Mouse (Mus musculus) liver, embryonic 15.5 days (tissue): ENCODE results near the gene Grm3. TPM values are rescaled to one million over a fixed set of nuclear protein-coding genes. Genes with fewer than 3 reads are reported as not detected.

Source experiments
- ATAC-seq: fragments of 200-750 bp; cut with Nextera tagmentation; 2 replicates; pipeline ENCODE4 v1.8.0; 2017; ENCODE audit warnings: moderate number of reproducible peaks, mild to moderate bottlenecking, moderate library complexity; ENCODE audit not compliant: insufficient read depth
- H3K27ac ChIP-seq: fragments of 300-500 bp; sonication (generic); replicated peaks from 2 replicates; pipeline ENCODE4 v1.5.1; 2015; ENCODE audit warnings: mild to moderate bottlenecking, inconsistent platforms
- H3K27me3 ChIP-seq: fragments of 300-500 bp; sonication (generic); 2 replicates; pipeline ENCODE4 v1.6.1; 2015; ENCODE audit warnings: mild to moderate bottlenecking, inconsistent platforms
- H3K36me3 ChIP-seq: fragments of 300-500 bp; sonication (generic); replicated peaks from 2 replicates; pipeline ENCODE4 v1.6.1; 2015; ENCODE audit warnings: moderate library complexity, mild to moderate bottlenecking, inconsistent platforms
- H3K4me1 ChIP-seq: fragments of 300-500 bp; sonication (generic); replicated peaks from 2 replicates; pipeline ENCODE4 v1.6.1; 2015; ENCODE audit warnings: inconsistent platforms
- H3K4me2 ChIP-seq: fragments of 300-500 bp; sonication (generic); 2 replicates; pipeline ENCODE4 v1.6.1; 2015; ENCODE audit warnings: moderate library complexity, mild to moderate bottlenecking, inconsistent platforms
- H3K4me3 ChIP-seq: fragments of 300-500 bp; sonication (generic); replicated peaks from 2 replicates; pipeline ENCODE4 v1.5.1; 2015; ENCODE audit warnings: mild to moderate bottlenecking, inconsistent platforms
- H3K9ac ChIP-seq: fragments of 300-500 bp; sonication (generic); 2 replicates; pipeline ENCODE4 v1.6.1; 2015; ENCODE audit warnings: moderate library complexity, mild to moderate bottlenecking, inconsistent platforms
- H3K9me3 ChIP-seq: fragments of 300-500 bp; sonication (generic); replicated peaks from 2 replicates; pipeline ENCODE4 v1.6.1; 2016; ENCODE audit warnings: inconsistent platforms
- WGBS: fragments of 180-500 bp; shearing (Covaris S2); methylation state at CpG from one replicate; pipeline ENCODE4 v1.1.7; 2015; ENCODE audit warnings: mixed read lengths; ENCODE audit not compliant: insufficient replicate concordance; 5-methylcytosine and 5-hydroxymethylcytosine counted together
- polyA plus RNA-seq: library from polyadenylated mRNA; unstranded; fragments of >200 nt; fragmentation: Nextera tagmentation; extraction: Ambion mirVana; gene quantifications from 2 replicates; pipeline ENCODE4 v1.2.1, GENCODE M21; 2015

The Grm3 gene
- polyA plus RNA-seq, 1 experiment from 2014 or later: 0.06 TPM

DNA sequence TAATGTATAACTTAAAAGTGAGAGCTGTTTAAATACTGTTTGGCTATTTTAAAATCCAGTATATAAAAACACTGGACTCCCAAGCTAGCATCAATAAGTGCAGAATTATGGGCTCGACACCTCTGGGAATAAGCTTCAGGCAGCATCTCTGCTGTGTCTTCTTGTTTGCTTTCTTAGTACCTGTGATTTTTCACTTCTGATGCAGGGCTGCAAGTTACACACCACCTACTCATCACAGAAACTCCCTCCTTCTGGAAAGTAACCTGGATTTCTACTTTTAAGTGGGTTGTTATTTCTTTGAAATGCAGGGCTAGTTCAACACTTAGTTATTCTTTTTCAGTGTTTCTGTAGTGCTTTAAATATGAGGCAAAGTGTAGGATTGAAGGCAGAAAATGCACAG, 32.6 kb downstream of the Grm3 start:
- Histone ChIP-seq H3K27ac (no peak overlapping the region), H3K36me3 (no peaks in the 10 kb centered on the region), H3K9me3 (no peaks in the 10 kb centered on the region), H3K4me1 (no peaks in the 10 kb centered on the region), H3K4me2 (no peak overlapping the region), H3K9ac (no peak overlapping the region), H3K4me3 (no peak overlapping the region), H3K27me3 (no peaks in the 10 kb centered on the region)
- 68% methylated on average over 1 of the region's 1 CpGs for WGBS
- no peak for ATAC-seq

DNA sequence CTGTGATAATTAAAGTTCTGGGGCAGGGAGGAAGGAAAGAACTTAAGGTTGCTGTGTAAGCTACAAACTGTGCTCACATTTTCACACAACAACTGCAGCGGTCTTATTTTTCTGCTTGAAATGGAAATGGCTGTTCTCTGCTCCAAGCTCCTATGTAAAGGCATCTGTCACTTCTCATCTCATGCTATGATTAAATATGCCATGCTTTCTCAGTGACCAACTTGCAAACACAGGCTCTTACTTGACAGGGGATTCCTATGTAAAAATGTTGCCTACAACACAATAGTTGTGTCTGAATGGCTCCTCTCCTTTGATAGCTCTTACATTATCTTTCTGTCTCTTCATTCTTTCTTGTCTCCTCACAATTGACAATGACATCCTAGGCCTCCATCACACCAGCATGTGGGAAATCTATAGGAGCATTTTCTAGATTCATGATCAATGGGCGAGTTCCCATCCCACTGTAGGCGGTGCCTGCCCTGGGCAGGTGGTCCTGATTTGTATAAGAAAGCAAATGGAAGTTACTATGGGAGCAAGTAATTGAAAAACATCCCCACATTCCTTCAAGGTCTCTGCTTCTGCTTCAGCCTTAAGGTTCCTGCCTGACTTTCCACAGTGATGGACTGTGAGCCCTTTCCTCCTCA, 34.2 kb downstream of the Grm3 start:
- Histone ChIP-seq H3K4me1 (no peaks in the 10 kb centered on the region), H3K27ac (no peak overlapping the region), H3K4me3 (no peak overlapping the region), H3K36me3 (no peaks in the 10 kb centered on the region), H3K9ac (no peak overlapping the region), H3K27me3 (no peaks in the 10 kb centered on the region), H3K9me3 (no peaks in the 10 kb centered on the region), H3K4me2 (no peak overlapping the region)
- no peak for ATAC-seq
- 38% methylated on average over 3 of the region's 3 CpGs for WGBS

DNA sequence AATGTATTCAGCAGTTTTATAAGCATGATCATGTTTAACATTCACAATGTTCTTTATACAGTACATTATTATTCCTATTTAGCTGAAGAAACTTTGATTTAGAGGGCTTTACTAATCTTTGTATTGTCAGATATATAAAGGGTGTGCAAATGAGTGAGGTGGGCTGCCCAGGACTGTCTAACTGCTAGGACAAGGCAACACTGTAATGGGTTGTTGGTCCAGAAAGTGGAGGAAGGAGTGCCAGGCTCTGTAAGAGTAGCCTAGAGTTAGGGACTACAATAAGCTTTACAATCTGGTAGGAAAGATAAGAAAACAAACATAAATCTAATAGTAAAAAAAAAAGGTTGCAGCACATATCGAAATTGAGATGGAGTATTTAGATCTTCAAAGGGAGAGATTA, 34.8 kb downstream of the Grm3 start:
- no peak overlapping the region for H3K4me3 ChIP-seq
- WGBS: 28% methylated on average over 1 of the region's 1 CpGs
- H3K9me3 ChIP-seq: no peaks in the 10 kb centered on the region
- H3K27me3 ChIP-seq: no peaks in the 10 kb centered on the region
- no peaks in the 10 kb centered on the region for H3K36me3 ChIP-seq
- H3K4me2 ChIP-seq: no peak overlapping the region
- no peak overlapping the region for H3K27ac ChIP-seq
- no peak for ATAC-seq
- H3K9ac ChIP-seq: no peak overlapping the region
- H3K4me1 ChIP-seq: no peaks in the 10 kb centered on the region

DNA sequence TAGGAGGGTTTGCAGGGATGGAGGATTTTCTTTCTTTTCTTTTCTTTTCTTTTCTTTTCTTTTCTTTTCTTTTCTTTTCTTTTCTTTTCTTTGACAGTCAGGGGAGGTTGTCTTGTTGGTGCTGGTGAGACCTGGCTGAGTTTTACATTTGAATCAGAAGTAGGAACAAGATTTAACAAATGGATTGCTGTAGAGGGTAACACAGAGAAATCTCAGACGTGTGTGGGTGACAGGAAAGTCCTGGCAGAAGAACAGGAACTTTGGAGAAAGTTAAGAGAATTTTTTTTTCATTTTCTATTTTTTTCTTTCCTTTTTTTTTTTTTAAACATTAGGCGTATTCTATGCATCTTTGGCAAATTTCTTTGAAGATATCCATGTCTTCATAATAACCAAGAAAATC, 41.8 kb downstream of the Grm3 start:
- no peak overlapping the region for H3K4me2 ChIP-seq
- H3K4me3 ChIP-seq: no peak overlapping the region
- WGBS: 37% methylated on average over 2 of the region's 2 CpGs
- H3K9me3 ChIP-seq: no peaks in the 10 kb centered on the region
- H3K36me3 ChIP-seq: no peaks in the 10 kb centered on the region
- no peaks in the 10 kb centered on the region for H3K27me3 ChIP-seq
- no peak for ATAC-seq
- H3K4me1 ChIP-seq: no peaks in the 10 kb centered on the region
- no peak overlapping the region for H3K27ac ChIP-seq
- H3K9ac ChIP-seq: no peak overlapping the region

DNA sequence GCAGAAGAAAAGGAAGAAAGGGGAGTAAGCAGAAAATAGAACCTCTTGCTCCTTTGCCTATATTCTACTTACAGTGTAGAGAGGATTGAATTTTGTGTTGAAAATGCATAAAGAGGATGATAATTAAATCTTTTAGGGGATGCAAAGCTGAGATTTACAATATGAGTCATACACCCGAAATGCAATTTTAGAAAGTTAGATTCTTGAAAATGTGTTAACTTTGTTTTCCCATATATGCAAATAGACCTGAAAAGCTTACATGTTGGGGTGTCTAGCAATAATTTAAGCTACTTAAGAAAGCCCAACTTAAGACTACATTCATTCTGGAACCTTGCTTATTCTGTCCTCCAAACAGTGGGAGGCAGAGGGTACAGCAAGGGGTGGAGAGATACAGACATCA, 56.0 kb downstream of the Grm3 start:
- H3K9me3 ChIP-seq: no peaks in the 10 kb centered on the region
- H3K9ac ChIP-seq: no peak overlapping the region
- no peaks in the 10 kb centered on the region for H3K27me3 ChIP-seq
- H3K36me3 ChIP-seq: no peaks in the 10 kb centered on the region
- no peaks in the 10 kb centered on the region for H3K4me1 ChIP-seq
- no peak overlapping the region for H3K4me3 ChIP-seq
- no peak overlapping the region for H3K4me2 ChIP-seq
- WGBS: 54% methylated on average over 1 of the region's 1 CpGs
- H3K27ac ChIP-seq: no peak overlapping the region
- no peak for ATAC-seq

DNA sequence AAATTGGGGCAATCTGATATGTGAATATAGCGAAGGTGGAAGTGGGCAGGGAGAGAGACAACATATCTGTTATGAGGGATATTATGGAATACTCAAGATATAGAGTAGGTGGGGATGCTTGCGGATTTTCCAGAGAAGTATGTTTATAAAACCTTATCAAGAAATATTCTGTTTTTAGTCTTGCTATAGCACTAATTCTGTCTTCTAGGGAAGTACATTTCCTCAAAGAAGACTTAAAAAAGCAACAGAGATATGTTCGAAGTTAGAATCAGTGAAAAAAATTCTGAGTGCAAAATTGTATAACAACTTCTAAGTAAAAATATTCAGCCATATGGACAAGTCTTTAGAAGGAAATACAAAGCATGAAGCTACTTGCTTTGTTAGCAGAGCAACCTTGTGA, 61.6 kb downstream of the Grm3 start:
- Histone ChIP-seq H3K4me1 (no peaks in the 10 kb centered on the region), H3K4me3 (no peak overlapping the region), H3K4me2 (no peak overlapping the region), H3K27me3 (no peaks in the 10 kb centered on the region), H3K27ac (no peak overlapping the region), H3K9me3 (no peaks in the 10 kb centered on the region), H3K36me3 (no peaks in the 10 kb centered on the region), H3K9ac (no peak overlapping the region)
- 38% methylated on average over 3 of the region's 3 CpGs for WGBS
- no peak for ATAC-seq

DNA sequence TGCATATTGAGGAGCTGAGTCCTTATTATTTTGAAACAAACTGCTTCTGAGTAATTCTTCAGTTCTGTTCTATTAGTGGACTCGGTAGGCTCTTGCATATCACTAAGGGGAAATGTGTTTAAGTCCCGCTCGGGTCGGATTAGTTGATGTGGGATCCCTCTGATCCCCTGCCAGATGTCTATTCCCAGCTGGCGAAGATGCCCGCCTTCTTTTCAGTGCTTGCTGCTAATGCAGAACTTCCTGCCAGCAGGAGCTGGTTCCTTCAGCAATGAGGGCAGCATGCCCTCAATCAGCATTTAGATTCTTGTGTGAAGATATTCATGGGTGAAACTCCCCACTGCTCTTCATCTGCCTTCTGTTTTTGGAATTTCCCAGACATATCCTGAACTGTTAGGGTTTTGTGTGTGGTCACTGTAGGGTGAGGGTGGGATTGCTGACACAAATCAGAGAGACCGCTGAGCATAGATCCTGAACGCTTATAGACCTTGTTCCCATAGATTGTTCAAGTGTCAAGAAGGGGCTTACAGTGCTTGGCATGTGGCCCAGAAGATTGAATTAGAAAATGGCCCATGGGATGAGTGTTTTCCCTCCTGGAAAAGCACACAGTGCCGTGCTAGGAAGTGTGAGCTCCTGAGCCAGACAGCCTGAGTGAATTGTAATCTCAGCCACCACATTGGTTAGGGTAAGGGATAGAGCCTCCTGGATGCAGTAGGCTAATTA, 62.9 kb downstream of the Grm3 start:
- Histone ChIP-seq H3K4me3 (no peak overlapping the region), H3K9ac (no peak overlapping the region), H3K4me1 (no peaks in the 10 kb centered on the region), H3K27ac (no peak overlapping the region), H3K9me3 (no peaks in the 10 kb centered on the region), H3K36me3 (no peaks in the 10 kb centered on the region), H3K27me3 (no peaks in the 10 kb centered on the region), H3K4me2 (no peak overlapping the region)
- ATAC-seq: no peak
- 50% methylated on average over 9 of the region's 9 CpGs for WGBS

DNA sequence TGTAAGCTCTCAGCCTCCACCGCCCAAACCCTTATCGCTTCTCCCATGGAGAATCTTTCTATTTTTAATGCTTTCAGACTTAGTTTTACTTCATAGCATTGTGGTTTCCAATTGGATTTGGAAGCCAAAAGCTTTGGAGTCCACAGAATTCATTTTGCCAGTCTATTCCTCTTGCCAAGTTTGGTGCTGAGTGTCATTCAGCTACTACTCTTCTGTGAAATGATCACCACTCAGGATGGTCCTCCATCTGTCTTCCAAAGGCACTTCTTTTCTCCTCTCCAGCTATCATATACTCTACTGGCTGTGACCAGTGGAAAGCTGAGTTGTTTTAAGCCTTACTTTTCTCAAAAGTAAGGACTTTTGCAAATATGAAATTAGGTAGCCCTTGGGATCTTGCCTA, 86.4 kb downstream of the Grm3 start:
- H3K4me2 ChIP-seq: no peak overlapping the region
- H3K4me1 ChIP-seq: no peaks in the 10 kb centered on the region
- no peak overlapping the region for H3K9ac ChIP-seq
- H3K27me3 ChIP-seq: no peaks in the 10 kb centered on the region
- H3K27ac ChIP-seq: no peak overlapping the region
- WGBS: 66% methylated on average over 2 of the region's 2 CpGs
- no peaks in the 10 kb centered on the region for H3K36me3 ChIP-seq
- H3K4me3 ChIP-seq: no peak overlapping the region
- ATAC-seq: no peak
- H3K9me3 ChIP-seq: no peaks in the 10 kb centered on the region

DNA sequence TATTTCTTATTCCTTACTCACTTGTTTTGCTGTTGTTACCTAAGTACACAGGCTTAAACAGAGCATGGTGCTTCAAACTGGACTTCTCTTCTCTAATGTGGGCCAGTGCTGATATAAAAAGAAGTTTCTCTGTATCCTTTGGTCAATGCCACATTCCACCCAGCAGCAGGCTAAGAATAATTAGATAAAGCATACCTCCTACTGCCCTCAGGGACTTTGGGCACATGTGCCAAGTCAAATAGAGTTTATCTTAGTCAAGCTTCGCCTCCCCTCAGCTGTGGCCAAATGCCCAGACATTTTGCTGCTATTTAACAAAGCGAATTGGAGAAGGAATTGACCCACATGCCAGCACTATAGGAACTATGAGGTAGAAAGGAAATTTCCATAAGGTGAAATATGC, 97.8 kb downstream of the Grm3 start:
- Histone ChIP-seq H3K9ac (no peak overlapping the region), H3K27ac (no peak overlapping the region), H3K27me3 (no peaks in the 10 kb centered on the region), H3K4me1 (no peaks in the 10 kb centered on the region), H3K9me3 (no peaks in the 10 kb centered on the region), H3K4me3 (no peak overlapping the region), H3K4me2 (no peak overlapping the region), H3K36me3 (no peaks in the 10 kb centered on the region)
- WGBS: 29% methylated on average over 2 of the region's 2 CpGs
- ATAC-seq: no peak

DNA sequence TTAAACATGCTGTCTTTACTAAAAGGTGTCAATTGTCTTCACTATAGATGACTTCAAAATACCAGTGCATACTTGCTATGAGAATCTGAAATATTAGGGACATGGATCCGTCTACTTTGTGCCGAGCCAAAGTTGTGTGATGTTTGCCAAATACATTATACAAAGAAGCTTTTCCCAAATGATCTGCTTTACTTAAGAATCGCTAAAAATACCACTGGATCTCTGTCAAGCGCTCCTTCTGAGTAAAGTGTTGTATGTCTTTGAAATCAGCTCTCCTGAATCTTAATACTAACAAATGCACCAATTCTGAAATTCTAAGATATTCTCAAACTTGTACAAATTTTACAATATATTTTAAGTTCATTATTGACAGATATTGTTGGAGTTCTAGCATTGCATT, 100.6 kb downstream of the Grm3 start:
- Histone ChIP-seq H3K27me3 (no peaks in the 10 kb centered on the region), H3K9me3 (no peaks in the 10 kb centered on the region), H3K4me2 (no peak overlapping the region), H3K9ac (no peak overlapping the region), H3K27ac (no peak overlapping the region), H3K4me3 (no peak overlapping the region), H3K36me3 (no peaks in the 10 kb centered on the region), H3K4me1 (no peaks in the 10 kb centered on the region)
- whole genome bisulfite sequencing: 51% methylated on average over 4 of the region's 4 CpGs
- ATAC-seq: no peak

DNA sequence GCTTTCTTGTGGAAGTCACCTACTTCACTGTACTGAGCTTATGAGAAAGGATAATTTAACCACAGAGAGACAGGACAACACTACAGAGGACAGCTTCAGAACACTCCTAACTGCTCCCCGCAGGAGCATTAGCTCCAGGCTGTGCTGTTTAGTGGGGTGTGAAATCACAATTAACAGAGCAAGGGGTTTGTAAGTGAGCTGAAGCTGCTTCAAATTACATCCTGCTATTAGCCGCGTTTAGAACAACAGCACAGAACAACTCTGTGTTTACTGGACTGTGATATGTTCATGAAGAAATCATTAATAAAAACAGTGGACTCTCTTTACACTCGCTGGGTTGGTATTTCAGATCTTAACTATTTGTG, 101.9 kb downstream of the Grm3 start:
- ATAC-seq: no peak
- Histone ChIP-seq H3K27me3 (no peaks in the 10 kb centered on the region), H3K4me2 (no peak overlapping the region), H3K27ac (no peak overlapping the region), H3K9ac (no peak overlapping the region), H3K9me3 (no peaks in the 10 kb centered on the region), H3K36me3 (no peaks in the 10 kb centered on the region), H3K4me3 (no peak overlapping the region), H3K4me1 (no peaks in the 10 kb centered on the region)
- 25% methylated on average over 4 of the region's 4 CpGs for WGBS
